Mouse (Mus musculus) inflammation-experienced regulatory T-cells, adult 6 months (primary cell): ENCODE measurements around the gene Slc6a15. TPM values are rescaled to one million over a fixed set of nuclear protein-coding genes. Genes with fewer than 3 reads are reported as not detected.

Experiments
- ATAC-seq: one replicate; pipeline ENCODE4 v1.8.0; 2017
- polyA plus RNA-seq, 3 experiments: library from polyadenylated mRNA; unstranded; fragments of 100-300 nt; shearing (Covaris generic); gene quantifications; one replicate each; pipeline ENCODE4 v1.2.1; 2017

Gene Slc6a15
- not detected for polyA plus RNA-seq

- ATAC-seq = no peak
Measured at GRCm38 (mm10) chr10:103367371-103368295, at the start of gene Slc6a15. Gene Slc6a15, plus strand, starts transcription at chr10:103367783.

- no peak for ATAC-seq
Measured at GRCm38 (mm10) chr10:103321941-103322340, 45.6 kb upstream of the Slc6a15 start.

GRCm38 (mm10) chr10:103323386-103323785 is 44.2 kb upstream of the Slc6a15 start:
- no peak for ATAC-seq

DNA sequence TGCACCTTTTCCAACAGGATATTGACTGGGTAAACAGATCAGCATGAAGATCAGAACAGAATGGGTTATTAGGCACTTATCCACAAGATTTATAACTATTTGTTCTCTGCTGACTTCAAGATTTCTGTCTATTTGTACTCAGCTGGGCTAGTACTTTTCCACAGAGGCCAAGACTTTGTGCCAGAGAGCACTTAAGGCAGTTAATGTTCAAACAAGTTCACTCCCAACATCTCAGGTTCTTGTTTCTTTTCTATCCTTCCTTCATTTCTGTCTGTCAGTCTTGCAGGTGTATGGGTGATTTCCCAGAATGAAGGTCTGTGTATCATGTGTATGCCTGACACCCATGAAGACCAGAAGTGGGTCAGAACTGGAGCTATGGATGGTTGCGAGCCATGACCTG is 33.3 kb upstream of the Slc6a15 start:
- no peak for ATAC-seq

GRCm38 (mm10) chr10:103339928-103340327 is 27.7 kb upstream of the Slc6a15 start:
- no peak for ATAC-seq

GRCm38 (mm10) chr10:103346797-103347196 is 20.8 kb upstream of the Slc6a15 start:
- ATAC-seq = no peak

DNA sequence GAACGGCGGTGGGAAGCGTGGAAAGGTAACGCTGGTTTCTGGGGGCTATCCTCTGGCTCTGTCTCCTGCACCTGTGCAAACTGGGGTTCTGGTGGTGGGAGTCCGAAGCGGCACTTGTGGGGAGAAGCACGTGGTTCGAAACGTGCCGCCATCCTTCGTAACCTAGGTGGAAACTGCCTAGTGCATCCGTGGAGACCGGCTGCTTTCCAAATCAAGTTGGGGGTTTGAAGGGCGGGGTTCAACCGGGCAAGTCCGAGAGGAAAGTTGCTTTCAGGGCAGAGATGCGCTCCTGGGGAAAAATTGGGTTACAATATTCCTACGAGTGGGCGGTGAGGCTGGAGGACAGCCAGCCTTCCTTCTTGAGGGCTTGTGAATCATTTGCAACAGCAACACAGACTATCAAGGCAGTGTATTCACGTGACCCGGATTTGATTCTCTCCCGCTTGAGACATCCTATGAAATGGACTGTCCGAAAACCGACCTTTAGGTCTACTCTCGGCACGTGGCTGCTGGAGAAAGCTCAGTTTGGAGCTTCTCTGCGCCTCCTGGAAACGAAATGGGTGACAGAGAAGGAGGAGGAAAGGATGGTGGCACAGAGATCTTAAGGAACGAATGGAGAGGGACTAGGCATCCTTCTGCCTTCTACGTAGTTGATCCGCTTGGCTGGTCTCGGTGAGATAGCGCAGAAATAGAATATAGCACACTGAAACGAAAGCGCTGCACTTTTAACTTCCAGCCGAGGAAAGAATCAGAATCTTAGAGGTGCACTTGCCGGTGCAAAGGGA is 905 bp downstream of the Slc6a15 start:
- no peak for ATAC-seq

- no peak for ATAC-seq
Measured at GRCm38 (mm10) chr10:103369081-103369420, 1.5 kb downstream of the Slc6a15 start.

DNA sequence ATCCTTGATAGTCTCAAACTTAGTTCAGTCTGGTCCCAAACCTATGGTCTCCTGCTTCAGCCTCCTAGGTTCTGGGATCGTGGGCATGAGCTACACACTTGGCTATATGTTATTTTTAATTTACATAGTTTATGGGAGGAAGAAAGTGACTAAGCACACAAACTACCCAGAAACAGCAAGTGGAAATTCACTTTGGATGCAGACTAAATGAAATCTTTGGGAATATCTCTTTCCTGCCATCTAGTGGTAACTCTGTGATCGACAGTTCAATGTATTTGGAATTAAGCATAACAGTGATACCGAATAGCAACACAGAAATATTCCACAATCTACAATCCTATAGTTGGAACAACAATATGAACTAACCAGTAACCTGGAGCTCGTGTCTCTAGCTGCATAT is 34.6 kb downstream of the Slc6a15 start:
- no peak for ATAC-seq

GRCm38 (mm10) chr10:103427717-103428116 is 60.1 kb downstream of the Slc6a15 start:
- no peak for ATAC-seq

DNA sequence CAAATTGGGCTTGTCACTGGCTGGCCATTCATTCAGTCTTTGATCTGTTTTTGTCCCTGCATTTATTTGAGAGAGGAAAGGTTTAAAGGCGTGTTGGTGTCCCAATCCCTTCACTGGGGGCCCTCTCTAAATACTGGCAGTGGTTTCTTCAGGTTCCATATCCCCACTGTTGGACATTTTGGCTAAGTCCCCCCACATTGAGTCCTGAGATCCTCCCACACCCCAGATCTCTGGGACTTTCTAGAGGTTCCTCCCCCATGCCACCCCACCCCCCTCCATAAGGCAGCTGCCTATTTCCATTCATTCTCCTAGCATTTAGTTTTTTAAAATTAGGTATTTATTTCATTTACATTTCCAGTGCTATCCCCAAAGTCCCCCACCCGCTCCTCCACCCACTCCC is 75.0 kb downstream of the Slc6a15 start:
- ATAC-seq = no peak

GRCm38 (mm10) chr10:103443070-103443469 is 75.5 kb downstream of the Slc6a15 start:
- ATAC-seq = no peak

DNA sequence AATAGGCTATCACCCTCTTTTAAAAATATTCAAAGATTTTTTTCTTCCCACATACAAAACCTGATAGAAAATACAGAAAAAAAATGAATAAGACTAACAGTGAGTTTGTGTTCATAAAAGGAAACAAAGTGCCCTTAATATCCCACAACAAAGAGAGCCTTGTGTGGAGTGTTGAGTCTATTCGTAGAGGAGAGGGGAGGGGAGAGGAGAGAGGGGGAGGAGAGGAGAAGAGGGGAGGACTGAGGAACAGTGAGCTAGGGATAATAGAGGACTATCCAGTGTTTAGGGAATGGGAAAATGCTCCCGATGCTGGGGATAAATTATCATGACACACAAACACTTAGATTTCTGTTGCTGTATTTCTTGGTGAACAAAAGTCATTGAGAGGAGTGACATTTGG is 80.8 kb downstream of the Slc6a15 start:
- no peak for ATAC-seq

- no peak for ATAC-seq
Measured at GRCm38 (mm10) chr10:103457896-103458295, 90.3 kb downstream of the Slc6a15 start.

Other genes starting within 250 kb of the Slc6a15 start
- not detected for gene Lrriq1, start 131.5 kb upstream of the Slc6a15 start, polyA plus RNA-seq